Mouse (Mus musculus) ES-E14 (cell line): ENCODE data around the gene Dip2b. TPM values are rescaled to one million over a fixed set of nuclear protein-coding genes. Genes with fewer than 3 reads are reported as not detected.

Experiments used
- DNase-seq: peaks from one replicate; pipeline ENCODE4 v3.0.0-alpha.2; 2013; ENCODE audit warnings: low read depth, low spot score
- H3K27ac ChIP-seq: 2 replicates; pipeline ENCODE4 v1.5.1; 2012; ENCODE audit warnings: low read depth, mild to moderate bottlenecking, low read length, moderate library complexity, mixed read lengths; ENCODE audit not compliant: poor library complexity, insufficient read depth, severe bottlenecking
- H3K36me3 ChIP-seq: 2 replicates; pipeline ENCODE4 v1.6.1; 2012; ENCODE audit warnings: mild to moderate bottlenecking, low read length, moderate library complexity, mixed read lengths; ENCODE audit not compliant: control insufficient read depth, poor library complexity, insufficient read depth, severe bottlenecking
- H3K4me1 ChIP-seq, 2 experiments: fragments of 150-350 bp in 1 of 2; sonication (generic) in 1 of 2; 2 replicates each; pipeline ENCODE4 v1.6.1; 2012; ENCODE audit warnings: low read length in 2 of 2, mild to moderate bottlenecking in 1 of 2, mixed read lengths in 1 of 2; ENCODE audit not compliant: control insufficient read depth in 2 of 2, insufficient read depth in 2 of 2, poor library complexity in 1 of 2
- H3K4me3 ChIP-seq, 2 experiments: fragments of 150-350 bp in 1 of 2; sonication (generic) in 1 of 2; 2 replicates each; pipeline ENCODE4 v1.5.1; 2012; ENCODE audit warnings: low read length in 2 of 2, low read depth in 1 of 2, mild to moderate bottlenecking in 1 of 2, mixed read lengths in 1 of 2; ENCODE audit not compliant: insufficient read depth in 1 of 2, poor library complexity in 1 of 2, severe bottlenecking in 1 of 2
- H3K9ac ChIP-seq: 2 replicates; pipeline ENCODE4 v1.6.1; 2012; ENCODE audit warnings: low read depth, mild to moderate bottlenecking, low read length, mixed read lengths; ENCODE audit not compliant: poor library complexity, insufficient read depth, severe bottlenecking
- H3K9me3 ChIP-seq: fragments of 150-350 bp; sonication (generic); 2 replicates; pipeline ENCODE4 v1.6.1; 2012; ENCODE audit warnings: low read depth, mild to moderate bottlenecking, low read length; ENCODE audit not compliant: control insufficient read depth, insufficient read depth
- CHD2 ChIP-seq: IDR thresholded peaks from 2 replicates; pipeline ENCODE4 v1.6.1; 2014; ENCODE audit warnings: mild to moderate bottlenecking, low read depth, low read length, inconsistent platforms
- HCFC1 ChIP-seq: IDR thresholded peaks from 2 replicates; pipeline ENCODE4 v1.6.1; 2012; ENCODE audit warnings: low read length, inconsistent platforms, borderline replicate concordance; ENCODE audit not compliant: insufficient read depth
- MAFK ChIP-seq: IDR thresholded peaks from 2 replicates; pipeline ENCODE4 v1.6.1; 2014; ENCODE audit warnings: mild to moderate bottlenecking, low read depth, low read length, inconsistent platforms; ENCODE audit not compliant: insufficient read depth
- ZC3H11A ChIP-seq: IDR thresholded peaks from 2 replicates; pipeline ENCODE4 v1.6.1; 2012; ENCODE audit warnings: low read depth, mild to moderate bottlenecking, inconsistent platforms, low read length, borderline replicate concordance
- ZNF384 ChIP-seq: IDR thresholded peaks from 2 replicates; pipeline ENCODE4 v1.6.1; 2012; ENCODE audit warnings: low read depth, low read length, inconsistent platforms
- in situ Hi-C, 2 experiments: fragments of 600-800 bp; cut with MboI; formaldehyde crosslinking; loops; one replicate each; pipeline ENCODE4 v1.15.1; 2025; ENCODE audit warnings: low sequenced_read_pairs in 2 of 2, inconsistent platforms in 1 of 2; ENCODE audit not compliant: unreplicated experiment in 2 of 2
- total RNA-seq: library from RNA; depleted of rRNA; stranded (reverse); fragments of 300-350 nt; gene quantifications from 2 replicates; pipeline ENCODE4 v1.2.3, GENCODE M21; 2012

Gene Dip2b
- total RNA-seq, 1 experiment, result 21.1 TPM

GRCm38 (mm10) chr15:100100336-100100735 is 61.9 kb downstream of the Dip2b start:
- no peak overlapping the region for H3K9ac ChIP-seq
- no peaks in the 10 kb centered on the region for H3K9me3 ChIP-seq
- H3K4me3 ChIP-seq, result no peak overlapping the region
- peaks cover 0 to 4% of the 10 kb centered on the region in 2 experiments; a peak in 2 of 4 replicates for H3K4me1 ChIP-seq
- DNase-seq, result no peak
- TF ChIP-seq CHD2, result no peak
- no peak for TF ChIP-seq ZC3H11A
- TF ChIP-seq ZNF384, result no peak
- no peak for TF ChIP-seq MAFK
- no peak for TF ChIP-seq HCFC1
- in situ Hi-C loops, result no loop called here
- H3K27ac ChIP-seq, result no peak overlapping the region
- H3K36me3 ChIP-seq, result no peaks in the 10 kb centered on the region

GRCm38 (mm10) chr15:100101206-100101605 is 62.7 kb downstream of the Dip2b start:
- TF ChIP-seq CHD2 (no peak), ZNF384 (no peak), HCFC1 (no peak), MAFK (no peak), ZC3H11A (no peak)

GRCm38 (mm10) chr15:100104126-100104525 is 65.7 kb downstream of the Dip2b start:
- DNase-seq, result no peak
- Histone ChIP-seq H3K4me1 (peaks cover 0 to 4% of the 10 kb centered on the region in 2 experiments; a peak in 1 of 4 replicates), H3K27ac (no peak overlapping the region), H3K9me3 (no peaks in the 10 kb centered on the region), H3K36me3 (no peaks in the 10 kb centered on the region), H3K4me3 (no peak overlapping the region), H3K9ac (no peak overlapping the region)
- in situ Hi-C loops, result no loop called here
- TF ChIP-seq MAFK, result no peak
- TF ChIP-seq CHD2, result no peak
- no peak for TF ChIP-seq HCFC1
- TF ChIP-seq ZC3H11A, result no peak
- no peak for TF ChIP-seq ZNF384

More at GRCm38 (mm10) chr15:100101206-100101605, 62.7 kb downstream of the Dip2b start:
- no peak overlapping the region for H3K4me3 ChIP-seq
- no peaks in the 10 kb centered on the region for H3K36me3 ChIP-seq
- in situ Hi-C loops, result no loop called here
- H3K4me1 ChIP-seq, result peaks cover 0 to 4% of the 10 kb centered on the region in 2 experiments; a peak in 2 of 4 replicates
- H3K9me3 ChIP-seq, result no peaks in the 10 kb centered on the region
- no peak overlapping the region for H3K9ac ChIP-seq
- DNase-seq, result no peak
- H3K27ac ChIP-seq, result no peak overlapping the region

- Histone ChIP-seq H3K9ac (no peak overlapping the region), H3K27ac (no peak overlapping the region), H3K4me3 (no peak overlapping the region), H3K36me3 (no peaks in the 10 kb centered on the region), H3K9me3 (no peaks in the 10 kb centered on the region), H3K4me1 (peaks cover 0 to 6% of the 10 kb centered on the region in 2 experiments; a peak in 2 of 4 replicates)
- in situ Hi-C loops, result no loop called here
- DNase-seq, result no peak
- TF ChIP-seq ZNF384 (no peak), MAFK (no peak), ZC3H11A (no peak), CHD2 (no peak), HCFC1 (no peak)
Observed at GRCm38 (mm10) chr15:100108071-100108782, 69.8 kb downstream of the Dip2b start.

- DNase-seq, result no peak
- no peaks in the 10 kb centered on the region for H3K36me3 ChIP-seq
- no peak overlapping the region for H3K4me3 ChIP-seq
- no peak overlapping the region for H3K27ac ChIP-seq
- peaks cover 0 to 6% of the 10 kb centered on the region in 2 experiments; a peak in 3 of 4 replicates for H3K4me1 ChIP-seq
- H3K9me3 ChIP-seq, result no peaks in the 10 kb centered on the region
- H3K9ac ChIP-seq, result no peak overlapping the region
- in situ Hi-C loops, result no loop called here
- TF ChIP-seq MAFK (no peak), ZC3H11A (no peak), HCFC1 (no peak), CHD2 (no peak), ZNF384 (no peak)
Observed at GRCm38 (mm10) chr15:100109916-100110315, 71.5 kb downstream of the Dip2b start.
